Mouse (Mus musculus): ENCODE results near the gene Pip5k1b. TPM values are rescaled to one million over a fixed set of nuclear protein-coding genes. Genes with fewer than 3 reads are reported as not detected.
A peak's percentile ranks its signal among the peaks of the same experiment; 100 is the strongest.

The Pip5k1b gene
- polyA plus RNA-seq, 1 experiment from 2014 or later = 4.4 TPM

- 56% methylated on average over 9 of the region's 9 CpGs for WGBS (ENCODE audit: insufficient replicate concordance)
- Histone ChIP-seq H3K4me1 (ENCODE audit: insufficient read depth) (peaks cover 5% of the 10 kb centered on the region; the same call in 1 of the 2 replicates), H3K27me3 (ENCODE audit: insufficient read depth, low read length) (no peaks in the 10 kb centered on the region), H3K4me3 (ENCODE audit: low read depth, low read length) (no peak overlapping the region), H3K9ac (replicated peaks) (no peak overlapping the region), H3K27ac (ENCODE audit: low read depth) (no peak overlapping the region), H3K4me2 (ENCODE audit: low read depth, low read length) (no peak overlapping the region), H3K9me3 (ENCODE audit: low read length) (no peaks in the 10 kb centered on the region), H3K36me3 (replicated peaks; ENCODE audit: insufficient read depth, low read length) (no peaks in the 10 kb centered on the region)
- TF ChIP-seq EP300 (IDR thresholded peaks at IDR 0.05; ENCODE audit: low read depth) = no peak
- no peak for TF ChIP-seq CTCF (IDR thresholded peaks at IDR 0.05; ENCODE audit: low read depth)
- DNase-seq (no peak), ATAC-seq (no peak)
These were observed 301.9 kb downstream of the Pip5k1b start for GRCm38 (mm10) chr19:24253657-24254260.

- H3K4me1 ChIP-seq (ENCODE audit: insufficient read depth) = peaks cover 5% of the 10 kb centered on the region; the same call in 1 of the 2 replicates
- no peak overlapping the region for H3K4me2 ChIP-seq (ENCODE audit: low read depth, low read length)
- 19% methylated on average over 6 of the region's 6 CpGs for WGBS (ENCODE audit: insufficient replicate concordance)
- no peaks in the 10 kb centered on the region for H3K36me3 ChIP-seq (replicated peaks; ENCODE audit: insufficient read depth, low read length)
- no peaks in the 10 kb centered on the region for H3K9me3 ChIP-seq (ENCODE audit: low read length)
- no peak for DNase-seq
- H3K27ac ChIP-seq (ENCODE audit: low read depth) = peak overlapping the region; percentile 18; the same call in 1 of the 2 replicates
- H3K27me3 ChIP-seq (ENCODE audit: insufficient read depth, low read length) = no peaks in the 10 kb centered on the region
- H3K9ac ChIP-seq (replicated peaks) = no peak overlapping the region
- H3K4me3 ChIP-seq (ENCODE audit: low read depth, low read length) = no peak overlapping the region
- TF ChIP-seq CTCF (IDR thresholded peaks at IDR 0.05; ENCODE audit: low read depth) = no peak
- TF ChIP-seq EP300 (IDR thresholded peaks at IDR 0.05; ENCODE audit: low read depth) = no peak
- no peak for ATAC-seq
These were observed 303.8 kb downstream of the Pip5k1b start for GRCm38 (mm10) chr19:24251869-24252268.

Other genes starting within 250 kb of the Pip5k1b start
- gene Fam122a, start 78.5 kb downstream of the Pip5k1b start, polyA plus RNA-seq (2015; fragmentation: Nextera tagmentation; extraction: Ambion mirVana) = 28.6 and 30.6 TPM in 2 replicates
- 0.06 and 0.07 TPM in 2 replicates for gene Tmem252, start 118.1 kb upstream of the Pip5k1b start, polyA plus RNA-seq (2015; fragmentation: Nextera tagmentation; extraction: Ambion mirVana)